Mouse (Mus musculus) heart, embryonic 11.5 days (tissue): ENCODE measurements around the gene Fancc. TPM values are rescaled to one million over a fixed set of nuclear protein-coding genes. Genes with fewer than 3 reads are reported as not detected.
A peak's percentile ranks its signal among the peaks of the same experiment; 100 is the strongest.

Experiments
- ATAC-seq: fragments of 200-750 bp; cut with Nextera tagmentation; replicated peaks from 2 replicates; pipeline ENCODE4 v1.8.0; 2017; ENCODE audit warnings: moderate library complexity; ENCODE audit not compliant: insufficient number of reproducible peaks, low FRiP score, low TSS enrichment
- H3K27ac ChIP-seq: fragments of 300-500 bp; sonication (generic); 2 replicates; pipeline ENCODE4 v1.5.1; 2014; ENCODE audit warnings: mild to moderate bottlenecking, low read depth, low read length
- H3K27me3 ChIP-seq: fragments of 300-500 bp; sonication (generic); 2 replicates; pipeline ENCODE4 v1.6.1; 2014; ENCODE audit warnings: mild to moderate bottlenecking, low read length, mixed read lengths; ENCODE audit not compliant: control insufficient read depth, insufficient read depth
- H3K36me3 ChIP-seq: fragments of 300-500 bp; sonication (generic); 2 replicates; pipeline ENCODE4 v1.6.1; 2014; ENCODE audit warnings: mild to moderate bottlenecking, low read length, moderate library complexity, mixed read lengths; ENCODE audit not compliant: control insufficient read depth, insufficient read depth
- H3K4me1 ChIP-seq: fragments of 300-500 bp; sonication (generic); 2 replicates; pipeline ENCODE4 v1.6.1; 2014; ENCODE audit warnings: low read length; ENCODE audit not compliant: control insufficient read depth, insufficient read depth
- H3K4me2 ChIP-seq: fragments of 300-500 bp; sonication (generic); 2 replicates; pipeline ENCODE4 v1.6.1; 2014; ENCODE audit warnings: mild to moderate bottlenecking, moderate library complexity
- H3K4me3 ChIP-seq: fragments of 300-500 bp; sonication (generic); 2 replicates; pipeline ENCODE4 v1.5.1; 2014; ENCODE audit warnings: low read depth, low read length
- H3K9ac ChIP-seq: fragments of 300-500 bp; sonication (generic); 2 replicates; pipeline ENCODE4 v1.6.1; 2014; ENCODE audit warnings: mild to moderate bottlenecking, low read depth, low read length, moderate library complexity
- H3K9me3 ChIP-seq: fragments of 300-500 bp; sonication (generic); replicated peaks from 2 replicates; pipeline ENCODE4 v1.6.1; 2016; ENCODE audit warnings: low read length; ENCODE audit not compliant: control insufficient read depth
- WGBS: fragments of 180-500 bp; shearing (Covaris S2); extraction: QIAGEN DNeasy Blood & Tissue Kit; methylation state at CpG from one replicate; pipeline ENCODE4 v1.1.7; 2014; ENCODE audit not compliant: insufficient replicate concordance; 5-methylcytosine and 5-hydroxymethylcytosine counted together
- polyA plus RNA-seq: library from polyadenylated mRNA; unstranded; fragments of >200 nt; fragmentation: Nextera tagmentation; extraction: Ambion mirVana; gene quantifications from 2 replicates; pipeline ENCODE4 v1.2.1, GENCODE M21; 2014

Fancc gene
- polyA plus RNA-seq, 1 experiment from 2014 or later, result 12.3 TPM

DNA sequence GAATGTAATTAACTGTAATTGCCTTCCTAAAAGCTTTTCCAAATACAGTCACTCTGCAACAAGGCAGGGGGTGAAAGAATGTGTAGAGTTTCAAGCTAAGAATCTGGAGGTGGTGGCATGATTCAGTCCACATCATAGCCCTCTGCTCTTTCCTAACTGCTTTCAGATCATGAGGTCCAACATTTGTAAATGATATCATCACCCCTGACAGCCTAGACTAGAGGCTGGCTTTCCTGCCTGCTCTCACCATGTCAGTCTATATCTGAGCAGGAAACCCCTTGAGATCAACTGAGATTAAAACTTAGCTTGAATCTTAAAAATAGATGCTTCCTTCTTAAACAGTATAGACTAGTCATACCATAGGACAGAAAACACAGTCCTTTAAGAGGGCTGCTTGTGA is 75.9 kb downstream of the Fancc start:
- Histone ChIP-seq H3K4me2 (no peak overlapping the region), H3K36me3 (no peaks in the 10 kb centered on the region)
- no peak for ATAC-seq

DNA sequence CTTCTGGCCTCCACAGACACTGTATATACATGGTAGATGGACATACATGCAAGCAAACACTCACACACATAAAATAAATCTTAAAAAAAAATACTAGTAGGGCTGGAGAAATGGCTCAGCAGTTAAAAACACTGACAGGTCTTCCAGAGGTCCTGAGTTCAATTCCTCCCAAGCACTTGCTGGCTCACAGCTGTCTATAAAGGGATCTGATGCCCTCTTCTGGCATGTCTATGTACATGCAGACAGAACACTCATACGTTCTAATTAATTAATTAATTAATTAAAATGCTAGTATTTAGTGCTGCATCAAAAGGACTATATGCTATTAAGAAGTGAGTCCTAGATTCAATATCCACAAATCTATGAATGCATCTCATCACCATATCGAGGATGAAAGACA is 78.9 kb downstream of the Fancc start:
- Histone ChIP-seq H3K36me3 (no peaks in the 10 kb centered on the region), H3K27me3 (no peaks in the 10 kb centered on the region), H3K4me1 (peaks cover 4% of the 10 kb centered on the region), H3K4me3 (no peak overlapping the region), H3K4me2 (no peak overlapping the region), H3K27ac (no peak overlapping the region), H3K9me3 (no peaks in the 10 kb centered on the region), H3K9ac (no peak overlapping the region)
- no peak for ATAC-seq
- WGBS, result 73% methylated on average over 2 of the region's 2 CpGs

More for the DNA sequence above, 75.9 kb downstream of the Fancc start:
- Histone ChIP-seq H3K4me1 (peaks cover 4% of the 10 kb centered on the region), H3K9me3 (no peaks in the 10 kb centered on the region), H3K27ac (no peak overlapping the region), H3K4me3 (no peak overlapping the region), H3K9ac (no peak overlapping the region), H3K27me3 (no peaks in the 10 kb centered on the region)

DNA sequence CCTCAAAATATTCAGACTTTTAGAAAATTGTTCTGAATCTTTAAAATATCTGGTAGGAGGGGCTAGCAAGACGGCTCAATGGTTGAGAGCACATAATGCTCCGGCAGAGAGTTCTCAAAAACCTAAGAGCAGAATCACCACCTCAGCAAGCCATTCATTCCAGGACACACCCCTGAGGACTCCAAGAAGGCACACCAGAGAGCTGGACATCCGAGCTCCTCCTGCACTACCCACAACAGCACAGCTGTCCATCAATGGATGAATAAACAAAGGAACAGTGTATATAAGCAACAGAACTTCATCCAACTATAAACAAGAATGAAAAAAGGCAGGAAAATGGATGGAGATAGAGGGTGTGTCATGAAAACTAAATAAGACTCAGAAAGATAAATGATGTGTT is 80.3 kb downstream of the Fancc start:
- H3K9ac ChIP-seq, result no peak overlapping the region
- H3K4me3 ChIP-seq, result no peak overlapping the region
- no peaks in the 10 kb centered on the region for H3K27me3 ChIP-seq
- no peaks in the 10 kb centered on the region for H3K9me3 ChIP-seq
- H3K36me3 ChIP-seq, result no peaks in the 10 kb centered on the region
- no peak for ATAC-seq
- no peak overlapping the region for H3K27ac ChIP-seq
- 54% methylated on average over 3 of the region's 3 CpGs for WGBS
- H3K4me2 ChIP-seq, result no peak overlapping the region
- peaks cover 4% of the 10 kb centered on the region for H3K4me1 ChIP-seq

DNA sequence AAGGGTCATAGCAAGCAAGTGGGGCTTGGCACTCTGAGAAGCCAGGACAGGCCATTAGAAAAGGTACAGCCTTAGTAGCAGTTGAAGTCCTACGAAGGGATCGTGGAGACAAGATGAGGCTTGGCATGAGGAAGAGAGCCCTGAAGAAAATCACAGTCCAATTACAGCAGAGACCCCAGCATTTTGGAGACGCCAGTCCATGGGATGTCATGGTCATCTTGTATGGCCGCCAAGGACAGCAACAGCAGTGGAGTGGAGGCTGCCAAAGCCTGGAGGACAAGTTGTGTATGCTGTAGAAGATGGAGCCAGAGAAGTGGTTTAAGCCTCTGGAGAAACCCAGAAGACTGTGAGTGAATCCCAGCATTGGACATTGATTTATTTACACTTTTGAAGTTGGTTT is 84.4 kb downstream of the Fancc start:
- 90% methylated on average over 4 of the region's 4 CpGs for WGBS

DNA sequence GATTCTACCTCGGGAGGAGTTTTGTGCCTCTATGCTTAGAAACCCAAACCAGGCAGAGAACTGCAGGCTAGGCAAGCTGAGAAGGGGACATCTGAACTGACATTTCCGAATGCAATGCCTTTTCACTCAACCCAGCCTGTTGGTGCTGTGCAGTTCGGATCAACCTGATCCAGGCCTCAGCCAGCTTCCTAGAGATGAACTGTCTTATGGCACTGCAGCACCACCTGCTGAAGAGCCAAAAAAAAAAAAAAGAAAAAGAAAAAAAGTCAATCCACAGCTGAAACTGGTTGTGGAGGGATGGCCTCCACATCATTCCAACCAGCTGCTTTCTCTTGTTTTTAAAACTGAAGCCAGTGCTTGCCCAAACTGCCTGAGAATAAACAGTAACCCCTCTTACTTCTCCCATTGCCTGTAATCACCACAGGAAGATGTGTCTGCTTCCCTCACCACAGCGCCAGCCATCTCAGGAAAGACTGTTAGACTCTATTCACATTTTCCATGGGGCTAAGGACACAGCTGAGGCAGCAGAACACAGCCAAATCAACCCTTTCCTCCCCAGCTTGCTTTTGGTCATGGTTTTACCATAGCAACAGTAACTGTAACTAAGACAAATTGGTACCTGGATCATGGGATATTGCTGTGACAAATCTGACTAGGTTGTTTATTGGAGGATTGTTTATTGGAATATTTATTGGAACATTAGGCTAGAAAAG is 85.6 kb downstream of the Fancc start:
- 44% methylated on average over 4 of the region's 4 CpGs for WGBS
- Histone ChIP-seq H3K4me2 (no peak overlapping the region), H3K4me1 (peaks cover 11% of the 10 kb centered on the region), H3K36me3 (no peaks in the 10 kb centered on the region), H3K27me3 (no peaks in the 10 kb centered on the region), H3K9me3 (no peaks in the 10 kb centered on the region), H3K9ac (no peak overlapping the region), H3K4me3 (no peak overlapping the region), H3K27ac (0 out of 2 replicates have a peak overlapping the region, but pooled peaks have one; percentile 18)
- no peak for ATAC-seq

More for the DNA sequence above, 84.4 kb downstream of the Fancc start:
- no peak for ATAC-seq
- Histone ChIP-seq H3K4me1 (peaks cover 11% of the 10 kb centered on the region), H3K9me3 (no peaks in the 10 kb centered on the region), H3K4me3 (no peak overlapping the region), H3K27me3 (no peaks in the 10 kb centered on the region), H3K9ac (no peak overlapping the region), H3K36me3 (no peaks in the 10 kb centered on the region), H3K4me2 (no peak overlapping the region), H3K27ac (no peak overlapping the region)

DNA sequence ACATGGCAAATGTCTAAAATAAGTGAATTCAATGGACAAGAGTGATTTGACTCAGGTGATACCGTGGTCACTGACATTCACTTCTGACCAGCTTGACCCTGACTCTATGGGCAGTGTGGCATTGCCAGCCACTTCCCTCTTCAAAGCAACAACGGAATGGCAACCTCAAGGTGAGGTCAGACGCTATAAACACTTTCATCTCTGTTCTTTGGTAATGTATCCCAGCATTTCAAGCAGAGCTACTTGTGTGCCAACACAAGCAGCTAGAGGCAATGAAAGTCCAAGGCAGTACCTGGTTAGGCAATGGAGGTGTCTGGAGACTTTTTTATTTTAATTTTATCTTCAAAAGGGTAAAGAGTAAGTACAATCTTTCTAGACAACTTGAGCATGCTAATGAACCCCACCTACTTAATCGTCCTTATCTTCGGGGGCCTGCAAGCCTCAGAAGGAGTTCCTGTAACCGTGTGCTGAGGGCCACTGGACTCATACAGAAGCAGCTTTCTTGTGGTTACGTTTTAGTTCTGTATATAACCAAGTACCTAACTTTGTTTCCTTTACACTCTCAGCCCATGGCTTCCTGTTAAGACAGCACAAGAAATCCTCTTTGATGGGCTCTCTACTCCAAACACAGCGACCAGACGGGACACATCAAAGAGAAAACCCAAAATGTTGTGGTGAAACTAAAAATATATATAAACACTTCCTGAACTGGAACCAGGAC is 86.3 kb downstream of the Fancc start:
- H3K27ac ChIP-seq, result 0 out of 2 replicates have a peak overlapping the region, but pooled peaks have one; percentile 18
- H3K4me1 ChIP-seq, result peaks cover 11% of the 10 kb centered on the region
- 59% methylated on average over 9 of the region's 9 CpGs for WGBS
- no peaks in the 10 kb centered on the region for H3K27me3 ChIP-seq
- H3K4me2 ChIP-seq, result no peak overlapping the region
- H3K9ac ChIP-seq, result no peak overlapping the region
- no peak overlapping the region for H3K4me3 ChIP-seq
- H3K36me3 ChIP-seq, result no peaks in the 10 kb centered on the region
- H3K9me3 ChIP-seq, result no peaks in the 10 kb centered on the region
- ATAC-seq, result no peak

DNA sequence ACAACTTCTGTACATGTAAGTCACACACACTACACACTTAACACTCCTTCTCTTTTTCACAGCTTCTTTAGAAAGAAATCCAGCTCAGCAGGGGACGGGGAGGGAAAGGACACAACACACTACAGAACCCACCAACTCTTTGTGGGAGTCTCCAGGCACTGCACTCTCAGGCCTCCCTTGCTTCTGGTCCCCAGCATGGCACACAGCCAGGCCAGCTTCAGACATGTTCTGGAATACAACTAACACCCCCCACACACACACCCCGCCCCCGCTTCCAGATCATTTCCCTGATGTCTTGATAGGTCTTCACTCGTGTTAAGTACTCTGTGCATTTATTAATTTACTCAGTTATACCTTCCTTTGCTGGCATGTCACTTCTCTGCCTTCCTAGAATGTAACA is 91.9 kb downstream of the Fancc start:
- no peak for ATAC-seq
- 84% methylated on average over 4 of the region's 4 CpGs for WGBS
- no peak overlapping the region for H3K27ac ChIP-seq
- H3K4me2 ChIP-seq, result no peak overlapping the region
- no peaks in the 10 kb centered on the region for H3K27me3 ChIP-seq
- no peaks in the 10 kb centered on the region for H3K9me3 ChIP-seq
- no peak overlapping the region for H3K9ac ChIP-seq
- H3K4me3 ChIP-seq, result no peak overlapping the region
- H3K36me3 ChIP-seq, result no peaks in the 10 kb centered on the region
- H3K4me1 ChIP-seq, result no peaks in the 10 kb centered on the region

DNA sequence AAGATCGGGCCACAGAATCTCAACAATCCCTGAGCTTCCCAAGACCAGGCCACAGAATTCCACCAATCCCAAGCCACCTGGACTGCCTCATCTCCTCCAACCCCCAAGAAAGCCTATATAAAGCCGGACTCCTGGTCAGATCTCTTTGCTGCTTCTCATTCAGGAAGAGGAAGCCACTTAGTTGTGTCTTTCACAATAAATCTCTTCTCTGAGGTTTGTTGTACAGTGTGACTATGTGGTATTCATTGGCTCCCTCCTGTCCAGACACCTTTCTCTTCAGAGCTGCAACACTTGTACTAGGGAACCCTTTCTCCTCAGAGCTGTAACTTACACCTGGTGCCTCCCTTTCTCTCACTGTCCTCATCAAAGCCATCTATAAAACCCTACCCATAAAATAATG is 92.4 kb downstream of the Fancc start:
- no peak for ATAC-seq
- Histone ChIP-seq H3K4me1 (no peaks in the 10 kb centered on the region), H3K4me2 (no peak overlapping the region), H3K27ac (no peak overlapping the region), H3K9ac (no peak overlapping the region), H3K9me3 (no peaks in the 10 kb centered on the region), H3K36me3 (no peaks in the 10 kb centered on the region), H3K4me3 (no peak overlapping the region), H3K27me3 (no peaks in the 10 kb centered on the region)
- 86% methylated on average over 2 of the region's 2 CpGs for WGBS

DNA sequence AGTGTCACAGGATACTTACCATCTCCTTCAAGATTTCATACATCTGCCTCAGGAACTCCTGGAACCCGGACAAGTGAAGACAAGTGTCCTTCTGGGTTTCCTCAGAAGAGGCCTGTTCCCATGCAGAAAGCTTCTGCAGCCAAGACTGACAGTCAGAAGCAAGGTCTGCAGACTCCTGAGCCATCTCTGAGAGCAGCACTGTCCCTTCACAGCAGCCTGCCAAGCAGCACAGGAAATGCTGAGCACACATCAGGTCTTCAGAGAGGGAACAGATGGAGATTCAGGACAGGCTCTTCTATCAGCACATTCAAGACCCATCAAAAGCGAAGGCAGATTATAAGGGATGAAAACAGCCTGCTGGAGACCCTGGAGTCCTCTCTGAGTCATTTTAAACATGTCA is 94.3 kb downstream of the Fancc start:
- Histone ChIP-seq H3K4me3 (no peak overlapping the region), H3K27ac (no peak overlapping the region), H3K9me3 (no peaks in the 10 kb centered on the region), H3K4me2 (no peak overlapping the region), H3K36me3 (no peaks in the 10 kb centered on the region), H3K9ac (no peak overlapping the region), H3K4me1 (no peaks in the 10 kb centered on the region), H3K27me3 (no peaks in the 10 kb centered on the region)
- ATAC-seq, result no peak
- 58% methylated on average over 2 of the region's 2 CpGs for WGBS
